11 mouse cellular contexts compared by ENCODE assay signal in genomic region chr13:109279211-109279610, GRCm38 (mm10).
DNase-seq lines count a peak whose midpoint lies in the region; ATAC-seq and TF ChIP-seq lines count a peak whose summit lies in the region.
"Had no signal": no experiment of that assay in that cellular context is flagged by ENCODE, and none has a peak within 500 bp of the region (broad histone marks: within the 10 kb centered on the region; RNA-seq: fewer than 3 reads in every experiment).

No protein-coding gene starts in this region.

- peak; percentile 17 for DNase-seq in cerebellum, adult 8-10 months
- no peak for DNase-seq in cerebellum, postnatal 14 days
- peak; percentile 61 for DNase-seq in lung, postnatal 0 days (ENCODE audit: low spot score)
- DNase-seq in lung, postnatal 36 days, result no peak
- peak; percentile 17 to 34 for DNase-seq in adrenal gland, postnatal 36 days
- no peak for DNase-seq in neural tube, embryonic 10.5 days (ENCODE audit: extremely low spot score, low spot score)
- DNase-seq in heart, postnatal 14 days, result no peak

- WGBS in lung, postnatal 0 days, result 50% methylated on average over 6 of the region's 6 CpGs

- H3K4me2 ChIP-seq in lung, postnatal 0 days (replicated peaks; ENCODE audit: low read depth, low read length), result no peak overlapping the region

- H3K4me3 ChIP-seq in lung, postnatal 0 days (ENCODE audit: low read depth, low read length), result no peak overlapping the region
- H3K4me3 ChIP-seq: forebrain, embryonic 10.5 days had no signal

- no peaks in the 10 kb centered on the region for H3K9me3 ChIP-seq in lung, postnatal 0 days (ENCODE audit: low read length)
- H3K9me3 ChIP-seq: forebrain, embryonic 10.5 days had no signal

- no peak for TF ChIP-seq EP300 in lung, postnatal 0 days (IDR thresholded peaks at IDR 0.05)

- no peaks in the 10 kb centered on the region for H3K27me3 ChIP-seq in lung, postnatal 0 days (replicated peaks; ENCODE audit: insufficient read depth, low read length)

- H3K27ac ChIP-seq in lung, postnatal 0 days (ENCODE audit: low read length), result no peak overlapping the region
- H3K27ac ChIP-seq: forebrain, embryonic 10.5 days; liver, embryonic 14.5 days had no signal

- no peak overlapping the region for H3K9ac ChIP-seq in lung, postnatal 0 days (replicated peaks; ENCODE audit: low read depth)
- H3K9ac ChIP-seq: forebrain, postnatal 0 days; liver, embryonic 14.5 days had no signal

- TF ChIP-seq CTCF in lung, postnatal 0 days (IDR thresholded peaks at IDR 0.05), result no peak

- H3K4me1 ChIP-seq in lung, postnatal 0 days (ENCODE audit: insufficient read depth, low read depth, low read length), result peaks cover 5% of the 10 kb centered on the region; the same call in 1 of the 2 replicates

- peak; percentile 64 for ATAC-seq in lung, postnatal 0 days
- ATAC-seq: intestine, embryonic 16.5 days had no signal

- intact Hi-C loops in heart, postnatal 14 days (cut with DNase I), result no loop called here

- 0 out of 2 replicates have a peak, but pooled peaks cover 6% of the 10 kb centered on the region for H3K36me3 ChIP-seq in lung, postnatal 0 days (ENCODE audit: insufficient read depth, low read length)
- H3K36me3 ChIP-seq: forebrain, embryonic 10.5 days had no signal

Comparison
In these comparisons a context has a peak if more than half of its experiments do, and no peak if none do; other contexts are left out.
1. DNase-seq: peak in cerebellum, adult 8-10 months (single experiment), lung, postnatal 0 days (single experiment) and adrenal gland, postnatal 36 days (2 of 2); none in cerebellum, postnatal 14 days (0 of 2), lung, postnatal 36 days (single experiment), neural tube, embryonic 10.5 days (single experiment) and heart, postnatal 14 days (0 of 2).